Mouse (Mus musculus) embryonic facial prominence, embryonic 12.5 days (tissue): Measurements from ENCODE around the gene Gtsf1. TPM values are rescaled to one million over a fixed set of nuclear protein-coding genes. Genes with fewer than 3 reads are reported as not detected.
"Not testable (repeated sequence)": the region's sequence is repeated elsewhere in the genome, so short reads cannot be mapped to it uniquely, and the experiment has no call there.

Experiments used
- ATAC-seq: fragments of 200-750 bp; cut with Nextera tagmentation; 2 replicates; pipeline ENCODE4 v1.8.0; 2017; ENCODE audit not compliant: insufficient number of reproducible peaks, insufficient read depth, low FRiP score, low TSS enrichment
- H3K27ac ChIP-seq: fragments of 300-500 bp; sonication (generic); 2 replicates; pipeline ENCODE4 v1.5.1; 2016; ENCODE audit warnings: mild to moderate bottlenecking
- H3K27me3 ChIP-seq: fragments of 300-500 bp; sonication (generic); 2 replicates; pipeline ENCODE4 v1.6.1; 2016; ENCODE audit warnings: mild to moderate bottlenecking, moderate library complexity
- H3K36me3 ChIP-seq: fragments of 300-500 bp; sonication (generic); 2 replicates; pipeline ENCODE4 v1.6.1; 2016; ENCODE audit warnings: mild to moderate bottlenecking
- H3K4me1 ChIP-seq: fragments of 300-500 bp; sonication (generic); 2 replicates; pipeline ENCODE4 v1.6.1; 2016
- H3K4me2 ChIP-seq: fragments of 300-500 bp; sonication (generic); replicated peaks from 2 replicates; pipeline ENCODE4 v1.6.1; 2016; ENCODE audit warnings: mild to moderate bottlenecking, moderate library complexity
- H3K4me3 ChIP-seq: fragments of 300-500 bp; sonication (generic); 2 replicates; pipeline ENCODE4 v1.5.1; 2016; ENCODE audit warnings: mild to moderate bottlenecking
- H3K9ac ChIP-seq: fragments of 300-500 bp; sonication (generic); 2 replicates; pipeline ENCODE4 v1.6.1; 2016; ENCODE audit warnings: mild to moderate bottlenecking, moderate library complexity
- H3K9me3 ChIP-seq: fragments of 300-500 bp; sonication (generic); 2 replicates; pipeline ENCODE4 v1.6.1; 2016; ENCODE audit warnings: mild to moderate bottlenecking, moderate library complexity
- WGBS: fragments of 180-500 bp; shearing (Covaris S2); methylation state at CpG from one replicate; pipeline ENCODE4 v1.1.7; 2016; 5-methylcytosine and 5-hydroxymethylcytosine counted together
- polyA plus RNA-seq: library from polyadenylated mRNA; unstranded; fragments of >200 nt; fragmentation: Nextera tagmentation; extraction: Ambion mirVana; gene quantifications from 2 replicates; pipeline ENCODE4 v1.2.1, GENCODE M21; 2016

Gtsf1 gene
- polyA plus RNA-seq, result not detected in 2 replicates

DNA sequence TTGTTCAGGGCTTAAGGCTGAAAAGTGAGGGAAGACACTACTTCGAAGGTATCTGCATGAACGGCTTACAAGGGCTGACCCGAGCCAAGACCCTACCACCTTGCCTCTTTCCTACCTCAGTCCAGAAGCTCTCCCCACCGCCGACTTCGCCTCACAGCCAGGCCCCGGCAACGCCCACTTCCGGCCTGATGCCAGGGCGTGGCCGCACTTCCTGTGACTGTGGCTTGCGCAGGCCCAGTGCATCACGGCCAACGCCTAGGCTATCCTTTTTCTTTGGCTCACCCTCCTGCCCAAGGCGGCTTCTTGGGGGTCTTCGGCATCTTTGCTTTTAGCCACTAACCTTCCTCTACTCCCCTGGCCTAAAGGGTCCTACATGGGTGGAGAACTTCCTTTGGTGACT is at the start of gene Gtsf1:
TSS of gene Gtsf1 (minus strand) at position 230 of the 400 bp plus-strand sequence.
- Histone ChIP-seq H3K4me2 (no peak within 1 kb of the TSS), H3K9me3 (no peaks in the 10 kb centered on the region), H3K36me3 (no peaks in the 10 kb centered on the region), H3K4me3 (no peak within 1 kb of the TSS), H3K4me1 (no peaks in the 10 kb centered on the region), H3K9ac (no peak within 1 kb of the TSS), H3K27me3 (no peaks in the 10 kb centered on the region), H3K27ac (no peak within 1 kb of the TSS)
- no peak for ATAC-seq
- 90% methylated on average over 16 of the region's 16 CpGs for WGBS

DNA sequence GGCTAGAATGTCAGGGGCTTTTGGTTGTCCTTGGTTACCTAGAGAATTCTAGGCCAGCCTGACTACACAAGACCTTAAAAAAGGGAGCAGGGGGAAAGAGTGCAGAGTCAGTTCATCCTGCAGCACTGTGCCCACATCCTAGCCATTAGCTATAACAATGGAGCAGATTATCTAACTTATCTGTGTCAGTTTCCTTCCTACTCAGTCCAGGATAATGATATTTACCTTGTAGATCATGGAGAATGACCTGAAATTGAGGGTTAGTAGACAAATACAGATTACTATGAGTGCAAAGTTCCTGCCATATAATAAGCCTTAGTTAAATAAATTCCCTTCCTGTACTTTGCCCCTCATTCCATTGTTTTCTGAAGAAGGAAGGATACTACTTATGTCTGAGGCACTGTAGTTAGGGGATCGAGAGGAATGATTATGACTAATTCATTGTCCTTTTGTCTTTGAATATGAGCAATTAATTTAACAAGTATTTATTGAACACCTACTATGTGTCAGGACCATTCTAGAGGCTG is 48.9 kb upstream of the Gtsf1 start:
- H3K4me1 ChIP-seq, result no peaks in the 10 kb centered on the region
- 75% methylated on average over 1 of the region's 1 CpGs for WGBS
- H3K4me2 ChIP-seq, result no peak overlapping the region
- H3K9ac ChIP-seq, result no peak overlapping the region
- no peaks in the 10 kb centered on the region for H3K27me3 ChIP-seq
- no peak overlapping the region for H3K4me3 ChIP-seq
- H3K27ac ChIP-seq, result no peak overlapping the region
- H3K36me3 ChIP-seq, result no peaks in the 10 kb centered on the region
- no peak for ATAC-seq
- no peaks in the 10 kb centered on the region for H3K9me3 ChIP-seq

DNA sequence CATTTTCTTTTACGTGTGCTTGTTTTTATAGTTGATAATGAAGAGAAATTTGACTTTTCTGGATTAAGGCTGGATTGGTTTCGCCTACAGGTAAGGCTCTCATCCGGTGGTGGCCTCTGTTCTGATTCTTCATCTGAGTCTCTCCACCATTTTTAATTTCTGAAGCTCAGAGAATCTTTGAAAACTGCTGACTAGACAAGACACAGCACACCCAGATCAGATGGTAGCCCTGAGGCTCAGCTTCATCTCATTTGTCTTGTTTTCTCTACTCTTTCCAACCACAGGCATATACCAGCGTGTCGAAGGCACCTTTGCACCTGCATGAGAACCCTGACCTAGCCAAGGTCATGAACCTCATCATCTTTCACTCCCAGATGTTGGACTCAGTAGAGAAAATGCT is 43.5 kb upstream of the Gtsf1 start:
- no peaks in the 10 kb centered on the region for H3K4me1 ChIP-seq
- H3K4me2 ChIP-seq, result no peak overlapping the region
- H3K27ac ChIP-seq, result no peak overlapping the region
- 72% methylated on average over 5 of the region's 5 CpGs for WGBS
- no peak overlapping the region for H3K9ac ChIP-seq
- no peaks in the 10 kb centered on the region for H3K36me3 ChIP-seq
- no peaks in the 10 kb centered on the region for H3K9me3 ChIP-seq
- ATAC-seq, result no peak
- H3K4me3 ChIP-seq, result no peak overlapping the region
- no peaks in the 10 kb centered on the region for H3K27me3 ChIP-seq

DNA sequence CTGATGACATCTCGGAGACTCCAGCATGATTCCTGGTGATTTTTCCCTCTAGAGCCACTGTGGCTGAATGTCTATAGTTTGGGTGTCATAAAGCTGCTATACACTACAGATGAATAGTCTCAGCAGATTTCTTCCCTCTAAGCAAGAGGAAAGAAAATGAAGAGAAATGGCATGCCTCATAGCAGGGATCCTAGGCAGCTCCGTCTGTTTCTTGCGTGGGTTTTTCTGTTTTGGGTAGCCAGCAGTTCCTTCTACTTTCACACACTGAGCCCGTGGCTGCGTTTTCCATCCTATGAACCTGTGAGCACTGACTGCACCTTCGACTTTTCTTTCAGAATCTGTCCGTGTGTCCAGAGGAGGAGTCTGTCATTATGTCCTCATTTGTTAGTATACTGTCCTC is 42.9 kb upstream of the Gtsf1 start:
- no peaks in the 10 kb centered on the region for H3K27me3 ChIP-seq
- ATAC-seq, result no peak
- no peaks in the 10 kb centered on the region for H3K4me1 ChIP-seq
- no peaks in the 10 kb centered on the region for H3K36me3 ChIP-seq
- H3K27ac ChIP-seq, result no peak overlapping the region
- H3K9me3 ChIP-seq, result no peaks in the 10 kb centered on the region
- no peak overlapping the region for H3K4me2 ChIP-seq
- no peak overlapping the region for H3K4me3 ChIP-seq
- WGBS, result 85% methylated on average over 7 of the region's 7 CpGs
- no peak overlapping the region for H3K9ac ChIP-seq

DNA sequence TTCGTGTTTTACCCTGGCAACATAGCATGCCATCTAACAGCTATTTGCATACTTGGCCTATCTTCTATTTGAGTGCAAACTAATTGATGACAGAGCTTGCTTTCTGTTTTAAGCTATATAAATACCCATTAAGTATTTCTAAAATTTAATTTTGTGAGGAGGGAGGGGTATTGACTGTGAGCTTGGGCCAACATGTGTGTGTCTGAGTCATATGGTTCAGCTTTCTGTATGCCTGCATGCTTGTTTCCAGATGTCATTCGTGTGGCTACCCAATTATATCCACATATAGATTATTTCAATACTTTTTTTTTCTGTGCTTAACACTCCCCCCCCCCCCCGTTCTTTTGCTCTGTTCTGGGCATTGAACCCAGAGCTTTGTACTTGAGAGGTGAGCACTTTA is 42.0 kb upstream of the Gtsf1 start:
- Histone ChIP-seq H3K9ac (no peak overlapping the region), H3K27ac (no peak overlapping the region), H3K36me3 (no peaks in the 10 kb centered on the region), H3K4me1 (no peaks in the 10 kb centered on the region), H3K4me3 (no peak overlapping the region), H3K9me3 (no peaks in the 10 kb centered on the region), H3K27me3 (no peaks in the 10 kb centered on the region), H3K4me2 (no peak overlapping the region)
- 64% methylated on average over 3 of the region's 3 CpGs for WGBS
- ATAC-seq, result no peak

DNA sequence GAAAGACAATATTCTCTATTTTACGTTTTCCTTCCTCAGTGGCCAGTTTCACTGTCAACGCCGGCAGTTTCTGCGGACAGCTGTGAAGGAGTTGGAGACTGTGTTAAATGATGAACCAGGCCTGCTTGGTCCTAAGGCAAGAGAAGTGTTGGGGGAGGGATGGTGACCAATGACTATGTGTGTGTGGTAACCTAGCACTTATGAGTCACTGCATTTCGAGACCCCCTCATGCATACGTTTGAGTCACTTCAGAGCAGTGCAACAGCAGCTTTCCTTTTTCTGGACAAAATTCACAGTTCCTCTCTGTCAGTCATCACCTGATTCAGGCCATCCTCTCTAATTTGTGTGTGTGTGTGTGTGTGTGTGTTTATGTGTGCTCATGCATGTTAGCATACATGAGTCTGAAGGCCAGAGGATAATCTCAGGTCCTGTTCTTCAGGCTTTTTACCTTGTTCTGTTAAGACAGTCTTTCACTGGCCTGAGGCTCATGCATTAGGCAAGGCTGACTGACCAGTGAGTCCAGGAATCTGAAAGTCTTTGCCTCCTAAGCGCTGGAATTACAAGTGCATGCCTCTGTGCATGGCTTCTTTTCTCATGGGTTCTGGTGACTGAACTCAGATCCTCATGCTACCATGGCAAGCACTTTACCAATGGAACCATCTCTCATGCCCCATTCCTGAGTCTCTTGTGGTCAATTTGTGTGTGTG is 41.4 kb upstream of the Gtsf1 start:
- no peak overlapping the region for H3K4me3 ChIP-seq
- H3K4me2 ChIP-seq, result no peak overlapping the region
- no peaks in the 10 kb centered on the region for H3K36me3 ChIP-seq
- no peaks in the 10 kb centered on the region for H3K9me3 ChIP-seq
- no peak overlapping the region for H3K9ac ChIP-seq
- no peaks in the 10 kb centered on the region for H3K4me1 ChIP-seq
- ATAC-seq, result no peak
- 82% methylated on average over 7 of the region's 7 CpGs for WGBS
- H3K27ac ChIP-seq, result no peak overlapping the region
- H3K27me3 ChIP-seq, result no peaks in the 10 kb centered on the region

DNA sequence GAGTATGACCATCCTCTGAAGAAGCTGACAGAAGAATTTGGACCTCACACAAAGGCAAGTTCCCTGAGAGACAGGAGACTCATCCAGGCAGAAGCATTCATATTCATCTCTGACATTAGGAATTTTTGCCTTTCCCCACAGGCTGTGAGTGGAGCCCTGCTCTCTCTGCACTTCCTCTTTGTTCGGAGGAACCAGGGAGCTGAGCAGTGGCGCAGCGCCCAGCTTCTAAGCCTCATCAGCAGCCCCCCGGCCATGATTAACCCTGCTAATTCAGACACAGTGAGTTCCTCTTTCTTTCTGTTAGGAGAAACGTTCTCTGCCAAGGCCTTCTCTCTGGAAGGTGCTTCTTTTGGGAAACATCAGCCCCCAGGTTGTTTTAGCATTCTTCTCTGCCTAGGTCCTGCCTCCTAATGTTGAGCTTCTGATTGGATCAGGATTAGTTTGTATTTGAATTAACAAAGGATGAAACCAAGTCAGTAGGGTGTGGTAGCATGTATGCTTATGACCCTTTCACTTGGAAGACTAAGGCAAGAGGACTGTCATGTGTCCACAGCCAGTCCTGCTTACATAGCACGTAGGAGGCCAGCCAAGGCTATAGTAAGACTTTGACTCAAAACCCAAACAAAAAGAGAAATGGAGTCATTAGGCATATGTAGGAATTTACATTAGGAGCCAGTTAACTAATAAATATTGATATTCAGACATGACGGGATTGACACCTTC is 32.4 kb upstream of the Gtsf1 start:
- 71% methylated on average over 7 of the region's 7 CpGs for WGBS
- no peaks in the 10 kb centered on the region for H3K9me3 ChIP-seq

DNA sequence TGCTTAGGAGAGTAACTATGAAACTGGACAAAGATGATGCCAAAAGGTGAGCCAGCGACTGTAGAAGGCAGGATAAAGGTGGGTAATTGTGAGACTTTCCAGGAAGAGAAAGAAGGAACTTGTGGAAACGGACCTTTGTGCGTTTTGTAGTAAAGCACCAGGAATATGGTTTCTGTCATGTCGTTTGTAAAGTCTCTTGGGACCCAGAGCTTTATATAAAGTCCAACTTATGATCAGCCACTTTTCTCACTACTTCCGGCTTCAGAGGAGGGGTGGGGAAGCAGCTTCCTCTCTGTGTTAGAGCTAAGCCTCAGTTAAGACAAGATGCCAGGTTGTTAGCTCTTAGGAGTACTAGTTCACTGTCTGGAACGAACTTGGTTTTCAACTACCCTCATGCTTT is 24.2 kb upstream of the Gtsf1 start:
- H3K4me1 ChIP-seq, result no peaks in the 10 kb centered on the region
- no peak for ATAC-seq
- no peak overlapping the region for H3K4me3 ChIP-seq
- no peaks in the 10 kb centered on the region for H3K9me3 ChIP-seq
- no peaks in the 10 kb centered on the region for H3K36me3 ChIP-seq
- no peak overlapping the region for H3K4me2 ChIP-seq
- H3K27me3 ChIP-seq, result no peaks in the 10 kb centered on the region
- 75% methylated on average over 6 of the region's 6 CpGs for WGBS
- no peak overlapping the region for H3K9ac ChIP-seq
- no peak overlapping the region for H3K27ac ChIP-seq

More for the DNA sequence above, 32.4 kb upstream of the Gtsf1 start:
- Histone ChIP-seq H3K36me3 (no peaks in the 10 kb centered on the region), H3K4me3 (no peak overlapping the region), H3K27me3 (no peaks in the 10 kb centered on the region), H3K4me2 (no peak overlapping the region), H3K4me1 (no peaks in the 10 kb centered on the region), H3K9ac (no peak overlapping the region), H3K27ac (no peak overlapping the region)
- ATAC-seq, result no peak

DNA sequence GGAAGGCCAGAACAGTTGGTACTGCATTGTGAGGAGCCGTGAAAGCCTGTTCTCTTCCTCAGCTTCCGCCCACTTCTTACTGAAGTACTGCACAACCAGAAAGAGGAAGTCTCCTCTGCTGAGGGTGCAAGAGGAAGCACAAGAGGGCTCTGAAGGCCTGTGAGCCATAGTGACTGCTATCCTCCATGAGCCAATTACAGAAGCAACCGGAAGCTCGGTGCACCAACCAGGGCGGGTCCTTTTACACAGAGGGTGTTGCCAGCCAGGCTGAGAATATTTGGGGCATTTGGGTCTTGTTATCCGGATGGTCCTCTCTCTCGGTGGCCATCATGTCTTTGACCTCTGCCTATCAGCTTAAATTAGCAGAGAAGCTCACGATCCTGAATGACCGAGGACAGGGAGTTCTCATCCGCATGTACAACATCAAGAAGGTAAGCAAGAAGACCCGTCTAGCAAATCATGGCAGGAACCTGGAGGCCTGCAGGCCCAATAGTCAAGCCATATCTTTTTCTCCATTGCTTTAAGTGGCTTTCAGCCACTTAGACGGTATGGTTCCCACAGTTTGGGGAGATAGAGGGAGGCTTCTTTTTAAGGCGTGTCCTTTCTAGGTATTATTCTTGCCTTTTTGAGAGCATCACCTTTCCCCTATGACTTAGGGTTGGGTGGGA is 23.4 kb upstream of the Gtsf1 start, which contains the start of gene Nckap1l:
TSS of gene Nckap1l (plus strand) at position 244 of the 668 bp plus-strand sequence.
- H3K4me2 ChIP-seq, result no peak within 1 kb of the TSS
- H3K27ac ChIP-seq, result no peak within 1 kb of the TSS
- ATAC-seq, result no peak
- no peaks in the 10 kb centered on the region for H3K36me3 ChIP-seq
- no peaks in the 10 kb centered on the region for H3K27me3 ChIP-seq
- no peak within 1 kb of the TSS for H3K4me3 ChIP-seq
- no peaks in the 10 kb centered on the region for H3K9me3 ChIP-seq
- H3K4me1 ChIP-seq, result no peaks in the 10 kb centered on the region
- no peak within 1 kb of the TSS for H3K9ac ChIP-seq
- 87% methylated on average over 13 of the region's 13 CpGs for WGBS

DNA sequence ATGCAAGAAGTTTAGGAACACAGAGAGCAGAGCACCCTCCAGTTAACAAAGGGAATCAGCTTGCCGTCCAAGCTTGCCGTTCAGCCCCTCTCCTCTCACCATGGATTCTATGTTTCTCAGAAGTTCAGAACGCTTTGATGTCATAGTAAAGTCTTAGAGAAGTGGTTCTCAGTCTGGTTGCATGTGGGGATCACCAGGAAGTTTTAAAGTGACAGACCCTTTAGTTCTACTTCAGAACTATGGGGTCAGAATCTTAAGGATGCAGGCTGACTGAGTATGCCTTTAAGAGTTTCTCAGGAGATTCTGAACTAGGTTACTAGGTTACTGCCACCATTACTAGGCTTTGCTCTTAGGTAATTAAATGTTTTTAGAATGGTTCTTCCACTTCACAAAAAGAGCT is 18.1 kb upstream of the Gtsf1 start, which contains the start of gene Gtsf2:
TSS of gene Gtsf2 (minus strand) at position 101 of the 400 bp plus-strand sequence.
- Histone ChIP-seq H3K9ac (no peak within 1 kb of the TSS), H3K4me3 (no peak within 1 kb of the TSS), H3K27me3 (no peaks in the 10 kb centered on the region), H3K36me3 (no peaks in the 10 kb centered on the region), H3K9me3 (no peaks in the 10 kb centered on the region), H3K4me1 (no peaks in the 10 kb centered on the region), H3K27ac (no peak within 1 kb of the TSS), H3K4me2 (no peak within 1 kb of the TSS)
- WGBS, result 35% methylated on average over 3 of the region's 3 CpGs
- no peak for ATAC-seq

DNA sequence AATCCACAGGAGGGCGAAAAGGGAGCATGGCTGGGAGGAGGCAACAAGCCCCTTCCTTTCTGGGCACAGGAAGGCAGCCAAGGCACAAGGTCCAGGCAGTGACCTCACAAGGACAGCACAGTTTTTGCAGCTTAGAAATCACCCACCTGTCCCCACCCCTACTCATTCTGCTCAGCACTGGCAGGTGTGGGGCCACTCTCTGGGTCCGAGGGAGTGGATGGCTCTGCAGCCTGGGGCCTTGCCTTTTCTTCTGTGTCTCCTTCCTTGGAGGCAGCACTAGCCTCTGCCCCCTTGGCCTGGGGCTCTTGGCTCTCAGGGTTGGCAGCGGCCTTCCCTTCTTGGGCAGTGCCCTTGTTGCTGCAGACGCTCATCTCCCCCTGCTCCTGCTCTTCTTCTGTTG is 15.7 kb upstream of the Gtsf1 start:
- not testable (repeated sequence) for H3K9ac ChIP-seq, H3K4me1 ChIP-seq, H3K36me3 ChIP-seq, H3K27me3 ChIP-seq, H3K9me3 ChIP-seq, H3K4me2 ChIP-seq, H3K27ac ChIP-seq, H3K4me3 ChIP-seq
- WGBS, result 63% methylated on average over 4 of the region's 4 CpGs
- 0 out of 2 replicates have a peak, but pooled peaks have one; percentile 35 for ATAC-seq
